Mouse (Mus musculus) liver, postnatal 0 days (tissue): ENCODE results near the gene Phb. TPM values are rescaled to one million over a fixed set of nuclear protein-coding genes. Genes with fewer than 3 reads are reported as not detected.

Experiments used
- ATAC-seq: fragments of 200-750 bp; cut with Nextera tagmentation; 2 replicates; pipeline ENCODE4 v1.8.0; 2017; ENCODE audit warnings: mild to moderate bottlenecking, moderate library complexity
- DNase-seq: peaks from one replicate; pipeline ENCODE4 v3.0.0-alpha.2; 2016
- H3K27ac ChIP-seq: fragments of 300-500 bp; sonication (generic); 2 replicates; pipeline ENCODE4 v1.5.1; 2014; ENCODE audit warnings: antibody characterized with exemption, moderate library complexity, mild to moderate bottlenecking, low read depth
- H3K27me3 ChIP-seq: fragments of 300-500 bp; sonication (generic); 2 replicates; pipeline ENCODE4 v1.6.1; 2014; ENCODE audit warnings: low read length, control low read depth, mixed read lengths; ENCODE audit not compliant: insufficient read depth
- H3K36me3 ChIP-seq: fragments of 300-500 bp; sonication (generic); replicated peaks from 2 replicates; pipeline ENCODE4 v1.6.1; 2014; ENCODE audit warnings: mild to moderate bottlenecking, control low read depth, low read length, moderate library complexity, mixed read lengths; ENCODE audit not compliant: insufficient read depth
- H3K4me1 ChIP-seq: fragments of 300-500 bp; sonication (generic); 2 replicates; pipeline ENCODE4 v1.6.1; 2014; ENCODE audit warnings: antibody characterized with exemption, mild to moderate bottlenecking, control low read depth; ENCODE audit not compliant: insufficient read depth
- H3K4me2 ChIP-seq: fragments of 300-500 bp; sonication (generic); 2 replicates; pipeline ENCODE4 v1.6.1; 2014; ENCODE audit warnings: low read depth, mild to moderate bottlenecking, low read length, moderate library complexity, mixed read lengths
- H3K4me3 ChIP-seq: fragments of 300-500 bp; sonication (generic); 2 replicates; pipeline ENCODE4 v1.5.1; 2014; ENCODE audit warnings: low read depth, low read length
- H3K9ac ChIP-seq: fragments of 300-500 bp; sonication (generic); replicated peaks from 2 replicates; pipeline ENCODE4 v1.6.1; 2014; ENCODE audit warnings: mild to moderate bottlenecking, moderate library complexity
- H3K9me3 ChIP-seq: fragments of 300-500 bp; sonication (generic); 2 replicates; pipeline ENCODE4 v1.6.1; 2016; ENCODE audit warnings: mild to moderate bottlenecking, control low read depth, low read length, mixed read lengths
- CTCF ChIP-seq: sonication (generic); IDR thresholded peaks from 2 replicates; pipeline ENCODE4 v1.5.1; 2016; ENCODE audit warnings: antibody characterized with exemption, low read depth
- EP300 ChIP-seq: IDR thresholded peaks from 2 replicates; pipeline ENCODE4 v1.6.1; 2016; ENCODE audit warnings: antibody characterized with exemption, low read depth, mild to moderate bottlenecking
- WGBS: fragments of 180-500 bp; shearing (Covaris S2); extraction: QIAGEN DNeasy Blood & Tissue Kit; methylation state at CpG from one replicate; pipeline ENCODE4 v1.1.7; 2014; ENCODE audit not compliant: insufficient replicate concordance; 5-methylcytosine and 5-hydroxymethylcytosine counted together
- polyA plus RNA-seq: library from polyadenylated mRNA; unstranded; fragments of >200 nt; fragmentation: Nextera tagmentation; extraction: Ambion mirVana; gene quantifications from 2 replicates; pipeline ENCODE4 v1.2.1, GENCODE M21; 2015

The Phb gene
- polyA plus RNA-seq, 1 experiment from 2014 or later, result 236 TPM

- peak overlapping the region; percentile 91 for H3K4me3 ChIP-seq
- no peaks in the 10 kb centered on the region for H3K36me3 ChIP-seq
- WGBS, result under 1% methylated on average over 24 of the region's 49 CpGs
- peaks cover 28% of the 10 kb centered on the region for H3K4me1 ChIP-seq
- H3K9ac ChIP-seq, result peak overlapping the region; percentile 99
- H3K4me2 ChIP-seq, result peak overlapping the region; percentile 98
- TF ChIP-seq EP300 (no peak), CTCF (no peak)
- H3K27ac ChIP-seq, result peak overlapping the region; percentile 99
- ATAC-seq (peak; percentile 38), DNase-seq (peak; percentile 73)
- H3K9me3 ChIP-seq, result no peaks in the 10 kb centered on the region
- no peaks in the 10 kb centered on the region for H3K27me3 ChIP-seq
These were observed 46.6 kb downstream of the Phb start for GRCm38 (mm10) chr11:95713225-95713810.

- Histone ChIP-seq H3K36me3 (no peaks in the 10 kb centered on the region), H3K27me3 (no peaks in the 10 kb centered on the region), H3K4me2 (peak overlapping the region; percentile 98), H3K4me3 (peak overlapping the region; percentile 91), H3K9me3 (no peaks in the 10 kb centered on the region), H3K27ac (peak overlapping the region; percentile 99), H3K9ac (peak overlapping the region; percentile 99), H3K4me1 (peaks cover 28% of the 10 kb centered on the region)
- DNase-seq, result peak; percentile 59
- no peak for TF ChIP-seq CTCF
- TF ChIP-seq EP300, result no peak
- no peak for ATAC-seq
- 0% methylated on average over 13 of the region's 13 CpGs for WGBS
These were observed 47.1 kb downstream of the Phb start for GRCm38 (mm10) chr11:95713811-95714241.

DNA sequence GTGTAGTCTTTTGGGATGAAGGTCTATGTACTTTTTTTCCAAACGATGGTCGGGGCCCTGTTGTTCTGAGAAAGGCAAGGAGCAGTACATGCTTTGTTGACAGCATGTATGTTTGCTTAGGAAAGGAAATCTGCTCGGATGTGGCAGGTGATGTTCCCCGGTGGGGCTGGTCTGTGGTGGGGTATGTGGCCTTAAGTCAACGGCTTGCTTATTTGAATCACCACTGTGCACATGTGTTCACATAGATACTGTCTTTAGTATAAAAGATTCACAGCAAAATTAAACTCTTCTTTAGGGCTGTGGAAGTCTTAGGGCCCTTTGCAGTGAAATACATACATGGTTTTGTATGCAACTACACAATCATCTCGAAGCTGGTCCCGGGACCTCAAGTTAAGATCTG lies 47.7 kb downstream of the Phb start:
- WGBS, result 9% methylated on average over 7 of the region's 7 CpGs
- no peaks in the 10 kb centered on the region for H3K36me3 ChIP-seq
- ATAC-seq (no peak), DNase-seq (no peak)
- no peaks in the 10 kb centered on the region for H3K9me3 ChIP-seq
- H3K9ac ChIP-seq, result peak overlapping the region; percentile 99
- no peak for TF ChIP-seq CTCF
- TF ChIP-seq EP300, result no peak
- H3K4me3 ChIP-seq, result peak overlapping the region; percentile 91
- peaks cover 28% of the 10 kb centered on the region for H3K4me1 ChIP-seq
- peak overlapping the region; percentile 98 for H3K4me2 ChIP-seq
- H3K27me3 ChIP-seq, result no peaks in the 10 kb centered on the region
- peak overlapping the region; percentile 99 for H3K27ac ChIP-seq

DNA sequence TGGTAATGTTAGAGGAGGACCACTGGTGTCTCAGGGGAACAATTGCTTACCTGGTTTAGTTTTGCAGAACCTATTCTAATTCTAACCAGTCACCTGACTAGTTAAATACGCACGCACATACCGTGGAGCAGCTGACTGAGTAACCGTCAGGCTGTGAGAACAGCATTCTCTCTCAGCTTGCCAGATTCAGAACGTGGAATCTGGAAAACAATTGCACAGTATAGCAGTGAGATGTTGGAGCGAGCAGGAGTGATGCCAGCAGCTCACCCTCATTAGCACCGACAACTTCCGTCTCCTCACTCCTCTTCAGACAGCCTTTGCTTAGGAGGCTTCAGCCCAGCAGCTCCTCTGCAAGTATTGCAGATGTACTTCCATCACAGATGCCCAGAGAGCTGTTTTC lies 49.4 kb downstream of the Phb start:
- Histone ChIP-seq H3K36me3 (no peaks in the 10 kb centered on the region), H3K9me3 (no peaks in the 10 kb centered on the region), H3K4me1 (peaks cover 28% of the 10 kb centered on the region), H3K27ac (no peak overlapping the region), H3K4me2 (no peak overlapping the region), H3K4me3 (no peak overlapping the region), H3K9ac (no peak overlapping the region), H3K27me3 (no peaks in the 10 kb centered on the region)
- DNase-seq (no peak), ATAC-seq (no peak)
- TF ChIP-seq EP300, result no peak
- WGBS, result 76% methylated on average over 8 of the region's 8 CpGs

- H3K36me3 ChIP-seq, result no peaks in the 10 kb centered on the region
- H3K9ac ChIP-seq, result no peak overlapping the region
- ATAC-seq, result peak; percentile 83
- no peak for TF ChIP-seq CTCF
- TF ChIP-seq EP300, result no peak
- peak overlapping the region; percentile 25; the same call in 1 of the 2 replicates for H3K27ac ChIP-seq
- peaks cover 24% of the 10 kb centered on the region for H3K4me1 ChIP-seq
- H3K9me3 ChIP-seq, result no peaks in the 10 kb centered on the region
- WGBS, result 60% methylated on average over 3 of the region's 3 CpGs
- no peaks in the 10 kb centered on the region for H3K27me3 ChIP-seq
- DNase-seq, result peak; percentile 25
- H3K4me2 ChIP-seq, result no peak overlapping the region
- no peak overlapping the region for H3K4me3 ChIP-seq
These were observed 52.6 kb downstream of the Phb start for GRCm38 (mm10) chr11:95719356-95719755.

DNA sequence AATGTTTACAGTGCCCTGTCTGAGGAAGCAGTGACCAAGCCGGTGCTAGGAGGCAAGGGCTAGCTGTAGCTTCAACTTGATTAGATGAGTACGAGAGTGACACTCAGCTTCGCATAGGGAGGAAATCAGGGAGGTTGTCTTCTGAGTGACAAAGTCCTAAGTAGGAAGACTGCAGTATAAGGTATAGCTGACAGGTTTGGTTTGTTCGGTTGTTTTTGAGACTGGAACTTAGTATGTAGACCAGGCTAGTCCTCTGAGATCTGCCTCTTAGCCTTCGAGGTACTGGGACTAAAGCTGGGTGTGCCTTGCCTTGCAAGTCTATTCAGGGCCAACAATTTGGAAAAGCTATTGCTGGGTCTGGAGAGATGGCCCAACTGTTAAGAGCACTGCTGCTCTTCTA lies 56.5 kb downstream of the Phb start, which contains the start of gene B130006D01Rik:
Gene B130006D01Rik, plus strand, starts transcription at position 301 of the 400 bp plus-strand sequence.
- Histone ChIP-seq H3K27ac (peak within 1 kb of the TSS; percentile 48; the same call in 1 of the 2 replicates), H3K9ac (no peak within 1 kb of the TSS), H3K27me3 (no peaks in the 10 kb centered on the region), H3K36me3 (no peaks in the 10 kb centered on the region), H3K4me3 (no peak within 1 kb of the TSS), H3K4me2 (no peak within 1 kb of the TSS), H3K4me1 (peaks cover 13% of the 10 kb centered on the region), H3K9me3 (no peaks in the 10 kb centered on the region)
- 85% methylated on average over 5 of the region's 5 CpGs for WGBS
- no peak for DNase-seq
- ATAC-seq, result no peak
- TF ChIP-seq EP300, result no peak
- no peak for TF ChIP-seq CTCF
